Mouse (Mus musculus) brown adipose tissue, adult 24 weeks (tissue): Measurements from ENCODE around the gene Idua. TPM values are rescaled to one million over a fixed set of nuclear protein-coding genes. Genes with fewer than 3 reads are reported as not detected.

Source experiments
- H3K27ac ChIP-seq: fragments of 200-500 bp; replicated peaks from 2 replicates; pipeline ENCODE4 v1.5.1; 2012; ENCODE audit warnings: low read depth, mild to moderate bottlenecking, low read length
- H3K4me1 ChIP-seq: fragments of 200-500 bp; 2 replicates; pipeline ENCODE4 v1.6.1; 2012; ENCODE audit warnings: low read length, mixed read lengths; ENCODE audit not compliant: control insufficient read depth, insufficient read depth, insufficient read length
- H3K4me3 ChIP-seq: fragments of 200-500 bp; 2 replicates; pipeline ENCODE4 v1.5.1; 2012; ENCODE audit warnings: low read depth, mild to moderate bottlenecking, low read length, moderate library complexity; ENCODE audit not compliant: insufficient read depth
- polyA plus RNA-seq: library from polyadenylated mRNA; stranded (reverse); fragments of >200 nt; gene quantifications from 2 replicates; pipeline ENCODE4 v1.2.4, GENCODE M21; 2012; ENCODE audit not compliant: missing spikeins, insufficient read depth, insufficient read length

The Idua gene
- polyA plus RNA-seq, 1 experiment = 3.4 TPM

GRCm38 (mm10) chr5:108668387-108668932, 8.3 kb downstream of the Idua start:
- peak overlapping the region; percentile 94 for H3K27ac ChIP-seq
- peak overlapping the region; percentile 93 for H3K4me3 ChIP-seq
- H3K4me1 ChIP-seq = peaks cover 6% of the 10 kb centered on the region

DNA sequence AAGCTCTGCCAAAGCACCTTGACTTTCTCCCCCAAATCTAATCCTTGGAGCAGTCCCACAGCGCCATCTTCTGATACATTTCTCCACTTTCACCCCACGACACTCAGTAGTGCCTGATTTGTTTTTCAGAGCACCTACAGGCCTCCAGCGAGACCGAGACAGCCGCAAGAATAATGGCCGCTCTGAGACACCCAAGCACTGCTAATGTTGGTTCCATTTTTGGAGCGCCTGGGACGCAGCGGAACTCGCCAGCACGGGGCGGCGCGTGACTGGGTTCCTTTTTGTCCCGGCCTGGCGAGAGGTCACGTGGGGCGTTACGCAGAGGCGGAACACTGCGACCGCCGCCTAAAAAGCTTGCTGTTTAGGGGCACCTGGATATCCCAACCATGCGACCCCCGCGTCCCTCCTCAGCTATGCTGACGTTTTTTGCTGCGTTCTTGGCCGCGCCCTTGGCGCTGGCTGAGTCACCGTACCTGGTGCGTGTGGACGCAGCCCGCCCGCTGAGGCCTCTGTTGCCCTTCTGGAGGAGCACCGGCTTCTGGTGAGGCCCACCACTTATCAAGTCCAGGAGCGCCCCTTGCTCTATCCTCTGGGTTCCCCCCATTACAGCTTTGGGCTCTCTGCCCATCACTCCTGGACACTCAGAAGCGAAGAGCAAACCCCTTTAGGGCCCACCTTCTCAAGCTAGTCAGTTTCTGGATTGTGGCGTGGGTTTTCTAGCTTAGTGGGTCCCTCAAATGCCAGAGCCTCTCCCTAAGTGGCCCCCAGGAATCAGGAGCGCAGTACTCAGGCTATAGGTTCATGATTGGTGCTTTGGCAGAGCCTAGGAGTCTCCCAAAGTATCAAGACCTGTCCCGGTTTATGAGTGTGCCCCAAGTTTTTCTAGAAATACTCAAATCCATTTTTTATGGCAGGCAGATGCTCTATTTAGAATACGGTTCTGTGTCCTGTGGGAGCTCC, 9.1 kb downstream of the Idua start, which contains the start of gene Dgkq:
Gene Dgkq, minus strand, starts transcription at position 696 of the 960 bp plus-strand sequence.
- Histone ChIP-seq H3K4me1 (peaks cover 6% of the 10 kb centered on the region), H3K4me3 (peak within 1 kb of the TSS; percentile 93), H3K27ac (peak within 1 kb of the TSS; percentile 94)

- Histone ChIP-seq H3K4me1 (peaks cover 6% of the 10 kb centered on the region), H3K27ac (no peak overlapping the region), H3K4me3 (peak overlapping the region; percentile 93)
These were observed 9.9 kb downstream of the Idua start for GRCm38 (mm10) chr5:108669986-108670385.

- Histone ChIP-seq H3K27ac (no peak overlapping the region), H3K4me1 (peaks cover 6% of the 10 kb centered on the region), H3K4me3 (no peak overlapping the region)
These were observed 10.7 kb downstream of the Idua start for GRCm38 (mm10) chr5:108670785-108671184.

DNA sequence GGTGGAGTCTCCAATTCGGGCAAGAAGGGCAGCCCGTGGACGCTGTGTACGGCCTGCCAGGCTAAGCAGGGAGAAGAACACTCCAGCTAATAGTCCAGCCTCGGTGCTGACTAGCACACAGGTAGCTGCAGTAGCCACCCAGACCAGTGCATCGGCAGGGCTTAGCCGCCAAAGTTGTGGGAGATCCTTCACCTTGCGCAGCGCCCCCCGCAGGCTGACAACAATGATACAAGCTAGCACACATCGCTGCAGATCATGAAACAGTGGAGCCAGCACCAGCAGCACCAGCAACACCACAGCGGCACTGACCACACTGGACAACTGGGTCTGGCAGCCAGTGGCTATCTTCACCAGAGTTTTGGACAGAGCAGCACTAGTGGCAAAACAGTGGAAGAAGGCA, 11.6 kb downstream of the Idua start:
- H3K4me3 ChIP-seq = no peak overlapping the region
- peaks cover 6% of the 10 kb centered on the region for H3K4me1 ChIP-seq
- no peak overlapping the region for H3K27ac ChIP-seq

DNA sequence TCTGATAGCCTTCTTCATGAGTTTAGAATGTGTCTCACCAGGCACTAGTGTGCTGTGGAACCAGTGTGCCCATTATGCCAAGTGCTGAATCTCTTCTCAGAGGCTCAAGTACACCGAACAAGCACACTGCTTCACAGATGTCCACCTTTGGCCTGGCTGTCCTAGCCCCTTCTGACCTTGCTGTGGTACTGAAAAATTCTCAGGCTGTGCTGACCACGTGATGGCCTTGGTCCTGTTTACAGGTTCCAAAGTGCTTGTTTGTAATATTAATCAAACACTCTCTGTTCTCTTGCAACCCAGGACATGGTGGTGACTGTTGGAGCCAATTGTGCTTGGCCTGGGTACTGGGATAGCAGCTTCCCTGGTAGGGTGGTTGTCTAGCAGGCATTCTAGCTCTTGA, 14.5 kb downstream of the Idua start:
- H3K27ac ChIP-seq = no peak overlapping the region
- H3K4me3 ChIP-seq = no peak overlapping the region
- peaks cover 13% of the 10 kb centered on the region for H3K4me1 ChIP-seq

DNA sequence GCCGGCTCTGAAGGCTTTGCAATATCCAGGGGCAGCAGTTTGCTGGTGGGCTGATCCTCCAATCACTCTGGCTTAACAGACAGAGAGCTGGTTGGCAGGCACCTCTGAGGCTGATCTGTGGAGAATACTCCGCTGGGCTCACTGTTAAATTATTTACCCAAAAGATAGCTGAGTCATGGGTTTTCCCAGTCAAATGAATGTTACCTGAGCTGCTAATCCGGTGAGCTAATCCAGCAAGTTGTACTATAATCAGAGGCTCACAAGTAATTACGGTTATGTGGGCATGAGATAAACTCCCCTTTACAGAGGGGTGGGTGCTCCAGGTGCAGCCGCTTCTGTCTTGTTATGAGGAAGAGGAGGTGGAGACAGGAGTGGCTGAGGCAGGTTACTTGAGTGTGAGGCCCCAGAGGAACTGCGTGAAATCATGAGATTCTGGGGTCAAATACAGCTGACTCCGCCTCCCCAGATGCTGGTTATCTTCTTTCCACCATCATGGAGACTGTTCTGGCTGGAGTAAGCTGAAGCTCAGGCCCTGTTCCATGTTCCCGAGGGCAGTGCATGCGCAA, 15.2 kb downstream of the Idua start, which contains the start of gene Slc26a1:
Gene Slc26a1, minus strand, starts transcription at position 319 of the 566 bp plus-strand sequence.
- H3K27ac ChIP-seq = no peak within 1 kb of the TSS
- H3K4me1 ChIP-seq = peaks cover 9% of the 10 kb centered on the region; the same call in 1 of the 2 replicates
- H3K4me3 ChIP-seq = no peak within 1 kb of the TSS

DNA sequence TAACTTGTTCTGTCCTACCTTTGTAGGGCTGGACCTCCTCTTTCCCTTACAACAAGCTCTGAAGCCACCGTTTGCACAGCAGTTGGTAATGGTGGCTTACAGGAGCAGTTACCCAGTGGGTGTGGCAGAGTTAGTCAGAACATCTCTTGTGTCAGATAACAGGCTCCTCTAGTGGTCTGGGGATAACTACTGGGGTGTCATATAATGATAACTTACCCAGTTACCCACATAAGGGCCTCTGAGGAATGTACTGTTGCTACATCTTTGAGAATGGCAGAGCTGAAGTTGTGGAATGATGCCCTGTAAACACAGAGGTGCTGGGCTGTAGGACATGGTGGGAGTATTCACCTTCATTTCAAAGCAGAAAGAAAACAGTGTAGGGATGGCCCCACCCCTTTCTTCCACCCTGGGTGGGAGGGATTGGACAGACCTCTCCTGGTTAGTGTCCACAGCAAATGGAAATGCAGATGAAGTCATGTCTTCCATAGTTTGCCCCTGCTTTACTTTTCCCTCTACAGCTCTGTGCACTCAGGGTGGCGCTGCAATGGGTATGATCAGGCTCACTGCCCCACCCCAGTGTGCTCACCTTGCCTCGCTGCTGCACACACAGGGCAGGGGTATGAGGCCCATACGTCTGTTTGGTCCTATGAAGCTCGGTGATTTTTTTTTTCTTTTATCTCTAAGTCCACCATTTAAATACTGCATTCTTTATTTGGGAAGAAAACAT, 16.8 kb downstream of the Idua start:
- Histone ChIP-seq H3K4me3 (no peak overlapping the region), H3K27ac (no peak overlapping the region), H3K4me1 (peaks cover 9% of the 10 kb centered on the region; the same call in 1 of the 2 replicates)

DNA sequence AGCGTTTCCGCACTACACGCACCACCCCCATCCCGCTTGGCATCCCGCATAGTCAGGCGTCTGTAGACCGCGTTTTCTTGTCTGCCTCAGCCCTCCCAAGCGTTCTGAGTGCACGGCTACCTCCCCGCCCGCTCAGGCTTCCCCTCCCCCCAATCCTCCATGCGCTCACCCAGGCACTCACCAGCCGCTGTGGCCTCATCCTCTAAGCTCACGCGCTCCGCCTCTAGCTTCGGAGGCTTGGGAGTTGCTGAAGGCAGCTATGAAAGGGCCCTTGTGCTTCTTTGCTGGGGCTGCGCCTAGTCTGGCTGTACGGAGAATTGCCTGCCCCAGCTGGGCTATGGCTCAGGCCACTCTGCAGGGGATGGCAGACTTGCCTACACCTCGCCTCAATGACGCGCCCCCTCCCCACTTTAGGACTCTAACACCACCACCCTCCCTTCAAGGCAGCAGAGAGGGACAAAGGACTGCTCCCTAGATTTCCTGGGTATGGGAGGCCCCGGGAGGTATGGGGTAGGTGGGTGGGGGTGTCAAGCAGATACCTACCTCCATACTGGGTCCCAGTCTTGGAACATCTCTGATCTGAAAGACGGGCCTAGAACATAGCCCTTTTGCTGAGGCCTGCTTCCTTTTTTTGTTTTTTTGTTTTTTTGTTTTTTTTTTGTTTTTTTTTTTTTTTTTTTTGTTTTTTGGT, 17.6 kb downstream of the Idua start:
- Histone ChIP-seq H3K27ac (no peak overlapping the region), H3K4me3 (0 out of 2 replicates have a peak overlapping the region, but pooled peaks have one; percentile 26), H3K4me1 (peaks cover 9% of the 10 kb centered on the region; the same call in 1 of the 2 replicates)

GRCm38 (mm10) chr5:108678296-108678854, 18.2 kb downstream of the Idua start:
- H3K27ac ChIP-seq = no peak overlapping the region
- no peak overlapping the region for H3K4me3 ChIP-seq
- peaks cover 9% of the 10 kb centered on the region; the same call in 1 of the 2 replicates for H3K4me1 ChIP-seq

- H3K4me1 ChIP-seq = peaks cover 9% of the 10 kb centered on the region; the same call in 1 of the 2 replicates
- H3K4me3 ChIP-seq = no peak overlapping the region
- no peak overlapping the region for H3K27ac ChIP-seq
These were observed 19.8 kb downstream of the Idua start for GRCm38 (mm10) chr5:108679909-108680308.

- Histone ChIP-seq H3K4me1 (peaks cover 9% of the 10 kb centered on the region; the same call in 1 of the 2 replicates), H3K27ac (no peak overlapping the region), H3K4me3 (no peak overlapping the region)
These were observed 20.7 kb downstream of the Idua start for GRCm38 (mm10) chr5:108680871-108681270.

GRCm38 (mm10) chr5:108689091-108689490, 29.0 kb downstream of the Idua start:
- Histone ChIP-seq H3K4me1 (peaks cover 5% of the 10 kb centered on the region; the same call in 1 of the 2 replicates), H3K4me3 (no peak overlapping the region), H3K27ac (no peak overlapping the region)

- H3K4me1 ChIP-seq = peaks cover 5% of the 10 kb centered on the region; the same call in 1 of the 2 replicates
- H3K4me3 ChIP-seq = no peak overlapping the region
- H3K27ac ChIP-seq = no peak overlapping the region
These were observed 31.0 kb downstream of the Idua start for GRCm38 (mm10) chr5:108691152-108691551.
